In the genomic region with DNA sequence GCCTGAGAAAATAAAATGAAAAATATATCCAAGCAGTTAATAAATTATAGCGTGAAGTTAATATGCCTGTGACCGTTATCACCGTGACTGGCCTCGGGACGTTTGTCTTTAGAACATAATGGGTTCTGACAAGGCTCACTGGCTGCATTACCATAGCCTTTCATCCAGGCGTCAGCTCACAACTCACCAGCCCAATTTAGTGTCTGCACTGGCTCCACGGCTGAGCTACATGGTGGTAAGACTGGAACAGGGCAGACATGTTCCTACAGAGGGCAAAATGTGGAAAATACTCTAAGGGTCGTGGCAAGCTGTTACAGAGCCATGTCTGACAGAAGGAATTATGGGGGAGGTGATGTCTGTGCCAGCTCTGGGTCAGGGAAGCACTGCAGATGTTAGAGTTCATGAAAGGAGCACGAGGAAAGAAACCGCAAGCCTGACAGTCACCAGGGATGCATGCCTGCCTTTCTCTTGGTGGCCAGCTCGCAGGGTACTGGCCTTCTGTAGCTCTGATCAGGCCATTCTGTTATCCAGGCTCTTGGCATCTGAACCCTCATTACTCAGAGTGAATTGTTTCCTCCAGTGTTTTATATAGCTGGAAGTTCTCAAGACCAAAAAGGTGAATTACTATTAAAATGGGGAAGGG, we compare ENCODE assay signal across 12 mouse cellular contexts. TPM values are rescaled to one million over a fixed set of nuclear protein-coding genes. Genes with fewer than 3 reads are reported as not detected.
DNase-seq lines count a peak whose midpoint lies in the region; ATAC-seq and TF ChIP-seq lines count a peak whose summit lies in the region.
"Had no signal": no experiment of that assay in that cellular context is flagged by ENCODE, and none has a peak within 500 bp of the region (broad histone marks: within the 10 kb centered on the region; RNA-seq: fewer than 3 reads in every experiment).

No protein-coding gene starts in this region.

- peak; percentile 29 for DNase-seq in hindbrain, postnatal 0 days (ENCODE audit: low spot score)
- DNase-seq in midbrain, embryonic 10.5 days (ENCODE audit: low spot score) = peak; percentile 48
- DNase-seq in retina, embryonic 14.5 days (ENCODE audit: low spot score) = peak; percentile 68
- DNase-seq in layer of hippocampus, adult 9-10 months (ENCODE audit: low spot score) = no peak
- DNase-seq in thymus, postnatal 36 days = no peak
- no peak for DNase-seq in adrenal gland, postnatal 36 days
- DNase-seq: adrenal gland, adult 2 months; cerebellum, adult 18-20 months; lung, embryonic 14.5 days had no signal

- H3K27ac ChIP-seq in forebrain, embryonic 15.5 days (replicated peaks) = 0 out of 2 replicates have a peak overlapping the region, but pooled peaks have one; percentile 21
- H3K27ac ChIP-seq in forebrain, embryonic 13.5 days = no peak overlapping the region
- peak overlapping the region; percentile 58; the same call in 1 of the 2 replicates for H3K27ac ChIP-seq in hindbrain, postnatal 0 days
- peak overlapping the region; percentile 74 for H3K27ac ChIP-seq in midbrain, embryonic 10.5 days (replicated peaks)

- no peak overlapping the region for H3K4me2 ChIP-seq in forebrain, embryonic 15.5 days (replicated peaks)
- no peak overlapping the region for H3K4me2 ChIP-seq in forebrain, embryonic 13.5 days
- H3K4me2 ChIP-seq in hindbrain, postnatal 0 days (ENCODE audit: low read depth, low read length) = no peak overlapping the region
- H3K4me2 ChIP-seq: heart, embryonic 11.5 days; lung, embryonic 14.5 days had no signal

- WGBS in forebrain, embryonic 15.5 days = 41% methylated on average over 11 of the region's 11 CpGs
- 48% methylated on average over 11 of the region's 11 CpGs for WGBS in forebrain, embryonic 13.5 days
- 11% methylated on average over 11 of the region's 11 CpGs for WGBS in hindbrain, postnatal 0 days
- 56% methylated on average over 11 of the region's 11 CpGs for whole genome bisulfite sequencing in midbrain, embryonic 10.5 days

- no peaks in the 10 kb centered on the region for H3K4me1 ChIP-seq in forebrain, embryonic 15.5 days
- 0 out of 2 replicates have a peak, but pooled peaks cover 3% of the 10 kb centered on the region for H3K4me1 ChIP-seq in forebrain, embryonic 13.5 days
- no peaks in the 10 kb centered on the region for H3K4me1 ChIP-seq in hindbrain, postnatal 0 days (ENCODE audit: insufficient read depth, low read length)
- peaks cover 19% of the 10 kb centered on the region for H3K4me1 ChIP-seq in midbrain, embryonic 10.5 days

- ATAC-seq in forebrain, embryonic 15.5 days (replicated peaks) = no peak
- ATAC-seq in forebrain, embryonic 13.5 days = no peak
- peak; percentile 73 for ATAC-seq in hindbrain, postnatal 0 days

- H3K4me3 ChIP-seq in forebrain, embryonic 15.5 days = no peak overlapping the region
- H3K4me3 ChIP-seq in forebrain, embryonic 13.5 days = no peak overlapping the region
- no peak overlapping the region for H3K4me3 ChIP-seq in hindbrain, postnatal 0 days (ENCODE audit: low read length)
- 0 out of 2 replicates have a peak overlapping the region, but pooled peaks have one; percentile 8 for H3K4me3 ChIP-seq in midbrain, embryonic 10.5 days

- H3K9me3 ChIP-seq in forebrain, embryonic 15.5 days = no peaks in the 10 kb centered on the region
- H3K9me3 ChIP-seq in forebrain, embryonic 13.5 days (replicated peaks) = no peaks in the 10 kb centered on the region
- H3K9me3 ChIP-seq in hindbrain, postnatal 0 days (ENCODE audit: low read length) = no peaks in the 10 kb centered on the region
- H3K9me3 ChIP-seq in midbrain, embryonic 10.5 days (replicated peaks) = no peaks in the 10 kb centered on the region

- TF ChIP-seq CTCF in hindbrain, postnatal 0 days (IDR thresholded peaks at IDR 0.05; ENCODE audit: low read depth) = no peak

- H3K36me3 ChIP-seq in forebrain, embryonic 15.5 days = no peaks in the 10 kb centered on the region
- no peaks in the 10 kb centered on the region for H3K36me3 ChIP-seq in forebrain, embryonic 13.5 days (ENCODE audit: poor library complexity, severe bottlenecking)
- H3K36me3 ChIP-seq in hindbrain, postnatal 0 days (ENCODE audit: insufficient read depth, low read length) = no peaks in the 10 kb centered on the region
- no peaks in the 10 kb centered on the region for H3K36me3 ChIP-seq in midbrain, embryonic 10.5 days

- H3K9ac ChIP-seq in forebrain, embryonic 15.5 days (replicated peaks) = no peak overlapping the region
- no peak overlapping the region for H3K9ac ChIP-seq in forebrain, embryonic 13.5 days
- H3K9ac ChIP-seq in hindbrain, postnatal 0 days (replicated peaks; ENCODE audit: low read length) = no peak overlapping the region
- H3K9ac ChIP-seq: lung, embryonic 14.5 days had no signal

- no peaks in the 10 kb centered on the region for H3K27me3 ChIP-seq in forebrain, embryonic 15.5 days
- H3K27me3 ChIP-seq in forebrain, embryonic 13.5 days = no peaks in the 10 kb centered on the region
- no peaks in the 10 kb centered on the region for H3K27me3 ChIP-seq in hindbrain, postnatal 0 days (ENCODE audit: insufficient read depth, low read length)
- no peaks in the 10 kb centered on the region for H3K27me3 ChIP-seq in midbrain, embryonic 10.5 days (ENCODE audit: low read depth, poor library complexity, severe bottlenecking)

RNA-seq across cellular contexts. Expression of gene Atp8b5, which starts 42.9 kb away (rescaled TPM):
- 0.92 and 0.98 TPM in 2 replicates for polyA plus RNA-seq in forebrain, embryonic 15.5 days (2015; fragmentation: Nextera tagmentation; extraction: Ambion mirVana)
- 0.79 and 0.83 TPM in 2 replicates for polyA plus RNA-seq in forebrain, embryonic 13.5 days (2015; fragmentation: Nextera tagmentation; extraction: Ambion mirVana)
- 0.32 and 2.4 TPM in 2 replicates for total RNA-seq in hindbrain, postnatal 0 days (2014; rRNA removed)
- 0.44 and 0.54 TPM in 2 replicates for polyA plus RNA-seq in hindbrain, postnatal 0 days (2015; fragmentation: Nextera tagmentation; extraction: Ambion mirVana)
- 0.57 TPM in 2 replicates for polyA plus RNA-seq in midbrain, embryonic 10.5 days (2016; fragmentation: Nextera tagmentation; extraction: Ambion mirVana)
- under 1 TPM; 0.23 to 0.26 TPM for total RNA-seq in adrenal gland, postnatal 36 days (2021)

Comparison
In these comparisons a context has a peak if more than half of its experiments do, and no peak if none do; other contexts are left out.
1. DNase-seq: peak in hindbrain, postnatal 0 days (single experiment), midbrain, embryonic 10.5 days (single experiment) and retina, embryonic 14.5 days (single experiment); none in layer of hippocampus, adult 9-10 months (single experiment), thymus, postnatal 36 days (0 of 2) and adrenal gland, postnatal 36 days (0 of 2).